Mouse (Mus musculus) erythroblast, adult 5-6 weeks (primary cell): ENCODE measurements around the gene Mecom. TPM values are rescaled to one million over a fixed set of nuclear protein-coding genes. Genes with fewer than 3 reads are reported as not detected.
A peak's percentile ranks its signal among the peaks of the same experiment; 100 is the strongest.
"Not testable (repeated sequence)": the region's sequence is repeated elsewhere in the genome, so short reads cannot be mapped to it uniquely, and the experiment has no call there.

Experiments
- ATAC-seq: replicated peaks from 2 replicates; pipeline ENCODE4 v1.8.0; 2016; ENCODE audit warnings: moderate number of reproducible peaks, mild to moderate bottlenecking, moderate TSS enrichment, inconsistent platforms; ENCODE audit not compliant: poor library complexity, low FRiP score, severe bottlenecking
- total RNA-seq, 2 experiments: library from RNA; stranded (forward) in 1 of 2; stranded (reverse) in 1 of 2; fragments of 150-400 nt in 1 of 2; fragments of 200-764, 138-1000 nt in 1 of 2; gene quantifications; 2 replicates each; pipeline versions ENCODE4 v1.2.3 to v1.2.4; 2015 to 2017; ENCODE audit warnings: low replicate concordance in 2 of 2

Mecom gene
- total RNA-seq (2015; ENCODE audit: low replicate concordance) (0.58 and 1.0 TPM in 2 replicates), total RNA-seq (2017; ENCODE audit: low replicate concordance) (0.84 TPM in 1 of 2 replicates, not detected in the other)

GRCm38 (mm10) chr3:30547908-30548307, at the start of gene Mecom:
TSS of gene Mecom (minus strand) at chr3:30548008.
- no peak for ATAC-seq

GRCm38 (mm10) chr3:30597271-30597670, 49.5 kb upstream of the Mecom start:
- no peak for ATAC-seq

GRCm38 (mm10) chr3:30595111-30595832, 47.5 kb upstream of the Mecom start:
- no peak for ATAC-seq

- ATAC-seq: no peak
Measured at GRCm38 (mm10) chr3:30593719-30594485, 46.1 kb upstream of the Mecom start.

- ATAC-seq: peak; percentile 82
Measured at GRCm38 (mm10) chr3:30592418-30592853, 44.6 kb upstream of the Mecom start.

GRCm38 (mm10) chr3:30588865-30589264, 41.1 kb upstream of the Mecom start:
- ATAC-seq: no peak

GRCm38 (mm10) chr3:30573549-30573948, 25.7 kb upstream of the Mecom start:
- no peak for ATAC-seq

- not testable (repeated sequence) for ATAC-seq
Measured at GRCm38 (mm10) chr3:30566333-30566732, 18.5 kb upstream of the Mecom start.

- no peak for ATAC-seq
Measured at GRCm38 (mm10) chr3:30560677-30561314, 13.0 kb upstream of the Mecom start.

GRCm38 (mm10) chr3:30553741-30554140, 5.9 kb upstream of the Mecom start:
- ATAC-seq: no peak

- ATAC-seq: no peak
Measured at GRCm38 (mm10) chr3:30550218-30550617, 2.4 kb upstream of the Mecom start.

- ATAC-seq: no peak
Measured at GRCm38 (mm10) chr3:30548928-30549327, 1.1 kb upstream of the Mecom start.

GRCm38 (mm10) chr3:30546831-30547369, 908 bp downstream of the Mecom start:
- no peak for ATAC-seq

GRCm38 (mm10) chr3:30546366-30546765, 1.4 kb downstream of the Mecom start:
- ATAC-seq: no peak

- ATAC-seq: no peak
Measured at GRCm38 (mm10) chr3:30545246-30545645, 2.6 kb downstream of the Mecom start.

- no peak for ATAC-seq
Measured at GRCm38 (mm10) chr3:30544305-30544704, 3.5 kb downstream of the Mecom start.

- no peak for ATAC-seq
Measured at GRCm38 (mm10) chr3:30535821-30536220, 12.0 kb downstream of the Mecom start.

- not testable (repeated sequence) for ATAC-seq
Measured at GRCm38 (mm10) chr3:30520751-30521150, 27.1 kb downstream of the Mecom start.

GRCm38 (mm10) chr3:30519425-30519824, 28.4 kb downstream of the Mecom start:
- ATAC-seq: no peak

GRCm38 (mm10) chr3:30515795-30516170, 32.0 kb downstream of the Mecom start:
- ATAC-seq: no peak
